Mouse (Mus musculus): ENCODE data around the gene Anapc15. TPM values are rescaled to one million over a fixed set of nuclear protein-coding genes. Genes with fewer than 3 reads are reported as not detected.

The Anapc15 gene
- polyA plus RNA-seq, 2 experiments = 60.5 to 68.9 TPM

DNA sequence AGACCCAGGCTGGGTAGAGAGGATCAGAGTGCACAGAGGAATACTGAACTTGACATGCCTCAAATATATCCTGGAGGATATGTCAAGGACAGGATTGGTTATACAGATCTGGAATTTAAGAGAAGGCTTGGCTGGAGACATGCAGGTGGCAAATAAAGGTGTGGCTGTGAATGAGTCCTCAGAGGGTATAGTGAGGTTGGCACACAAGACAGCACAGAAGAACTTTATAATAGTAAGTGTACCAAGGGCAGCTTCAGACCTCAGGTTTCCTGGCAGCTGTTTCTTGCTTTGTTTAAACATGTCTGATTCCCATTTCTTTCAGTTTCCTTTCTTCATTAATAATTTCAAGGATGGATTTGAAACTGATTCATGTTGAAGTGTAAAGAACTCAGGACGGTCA lies 69.0 kb downstream of the Anapc15 start:
- H3K27me3 ChIP-seq (ENCODE audit: control insufficient read depth, insufficient read depth, low read length) = no peaks in the 10 kb centered on the region
- 83% methylated on average over 1 of the region's 1 CpGs for WGBS
- H3K27ac ChIP-seq (replicated peaks; ENCODE audit: low read depth, low read length) = no peak overlapping the region
- H3K9me3 ChIP-seq (ENCODE audit: control insufficient read depth, low read length) = no peaks in the 10 kb centered on the region
- no peak for ATAC-seq (ENCODE audit: low FRiP score, low read depth)
- H3K4me1 ChIP-seq (ENCODE audit: control insufficient read depth, insufficient read depth, low read length) = peaks cover 6% of the 10 kb centered on the region; the same call in 1 of the 2 replicates
- H3K9ac ChIP-seq (ENCODE audit: low read depth, low read length, severe bottlenecking) = no peak overlapping the region
- no peak for TF ChIP-seq POLR2A (IDR thresholded peaks at IDR 0.05; ENCODE audit: borderline replicate concordance, extremely low read depth, insufficient read depth, insufficient read length)
- no peaks in the 10 kb centered on the region for H3K36me3 ChIP-seq (ENCODE audit: control insufficient read depth, insufficient read depth, low read length)
- no peak for DNase-seq (ENCODE audit: low spot score)
- H3K4me3 ChIP-seq (replicated peaks; ENCODE audit: low read length) = no peak overlapping the region
- H3K4me2 ChIP-seq (replicated peaks; ENCODE audit: low read depth, low read length, severe bottlenecking) = peak overlapping the region; percentile 61; the same call in 1 of the 2 replicates

DNA sequence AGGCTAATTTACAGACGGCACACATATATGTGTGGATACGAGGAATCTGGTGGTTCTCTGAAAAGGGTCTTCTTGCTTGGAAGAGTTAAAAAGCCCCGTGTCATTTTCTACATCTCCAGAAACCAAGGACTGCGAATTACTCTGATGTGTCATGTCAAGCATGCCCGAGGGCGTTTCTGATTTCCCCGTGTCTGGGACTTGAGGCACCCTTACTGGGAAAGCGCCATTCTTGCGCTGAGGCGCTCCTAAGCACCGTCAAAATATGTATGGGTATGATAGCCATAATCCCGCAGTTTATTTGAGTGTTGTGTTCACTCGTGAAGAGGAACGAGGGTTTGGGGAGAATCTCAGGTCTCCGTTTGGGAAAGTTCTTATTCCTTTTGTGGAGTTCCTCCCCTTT lies 69.8 kb downstream of the Anapc15 start:
- 5% methylated on average over 15 of the region's 15 CpGs for WGBS
- peak; percentile 14 for DNase-seq (ENCODE audit: low spot score)
- peak; percentile 11; the same call in 1 of the 2 replicates for ATAC-seq (ENCODE audit: low FRiP score, low read depth)

DNA sequence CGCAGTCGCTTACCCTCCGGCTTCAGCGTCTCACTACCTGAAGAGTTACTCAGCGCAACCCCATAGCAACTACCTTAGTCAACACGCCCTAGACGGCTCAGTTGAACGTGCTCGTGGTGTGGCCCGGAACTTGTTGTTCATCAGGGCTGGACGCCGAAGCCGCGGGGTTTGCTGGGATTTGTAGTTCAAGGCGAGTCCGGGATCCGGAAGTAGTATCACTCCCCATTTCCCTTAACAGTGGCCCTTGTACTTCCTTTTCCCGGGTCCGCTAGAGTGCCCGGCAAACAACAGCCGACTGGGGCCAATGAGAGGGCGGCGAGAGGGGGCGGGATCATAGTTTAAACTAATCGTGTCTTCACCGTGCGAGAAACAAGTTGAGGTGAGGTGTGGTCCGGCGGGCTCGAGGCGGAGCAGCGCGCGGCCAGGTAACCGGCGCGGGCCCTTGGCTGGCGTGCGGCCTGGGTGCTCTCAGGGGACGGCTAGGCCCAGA lies 70.3 kb downstream of the Anapc15 start, which contains the start of the genes Lrrc51 and Numa1:
TSS of gene Lrrc51 (minus strand) at position 145 of the 490 bp plus-strand sequence.
TSS of gene Numa1 (plus strand) at position 361 of the 490 bp plus-strand sequence.
- TF ChIP-seq POLR2A (IDR thresholded peaks at IDR 0.05; ENCODE audit: borderline replicate concordance, extremely low read depth, insufficient read depth, insufficient read length) = 0 out of 2 replicates have a peak, but pooled peaks have one; percentile 40

More for the DNA sequence above, 69.8 kb downstream of the Anapc15 start:
- H3K4me2 ChIP-seq (replicated peaks; ENCODE audit: low read depth, low read length, severe bottlenecking) = peak overlapping the region; percentile 61
- no peak for TF ChIP-seq POLR2A (IDR thresholded peaks at IDR 0.05; ENCODE audit: borderline replicate concordance, extremely low read depth, insufficient read depth, insufficient read length)
- H3K9ac ChIP-seq (ENCODE audit: low read depth, low read length, severe bottlenecking) = peak overlapping the region; percentile 78
- no peaks in the 10 kb centered on the region for H3K27me3 ChIP-seq (ENCODE audit: control insufficient read depth, insufficient read depth, low read length)
- no peaks in the 10 kb centered on the region for H3K9me3 ChIP-seq (ENCODE audit: control insufficient read depth, low read length)
- no peaks in the 10 kb centered on the region for H3K36me3 ChIP-seq (ENCODE audit: control insufficient read depth, insufficient read depth, low read length)
- peak overlapping the region; percentile 74 for H3K4me3 ChIP-seq (replicated peaks; ENCODE audit: low read length)
- H3K27ac ChIP-seq (replicated peaks; ENCODE audit: low read depth, low read length) = peak overlapping the region; percentile 81
- H3K4me1 ChIP-seq (ENCODE audit: control insufficient read depth, insufficient read depth, low read length) = peaks cover 6% of the 10 kb centered on the region; the same call in 1 of the 2 replicates

DNA sequence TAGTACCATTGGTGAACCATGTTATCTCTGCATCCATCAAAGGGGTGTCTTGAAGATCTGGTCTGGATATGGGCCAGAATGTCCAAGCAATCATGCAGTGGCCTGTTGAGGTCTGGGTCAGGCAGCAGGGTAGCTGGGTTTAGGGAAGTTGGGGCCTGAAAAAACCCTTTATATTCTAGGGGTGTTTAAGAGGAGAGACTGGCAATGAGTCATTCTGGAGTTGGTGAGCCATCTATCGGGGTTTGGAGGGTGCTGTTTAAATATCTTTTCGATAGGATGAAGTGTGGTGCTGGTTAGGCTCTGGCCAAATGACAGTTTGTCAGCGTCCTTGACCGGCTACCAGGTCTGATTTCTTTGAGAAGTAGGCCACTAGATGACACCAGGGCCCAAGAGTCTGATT lies 72.4 kb downstream of the Anapc15 start:
- 98% methylated on average over 4 of the region's 4 CpGs for WGBS
- H3K4me1 ChIP-seq (ENCODE audit: control insufficient read depth, insufficient read depth, low read length) = peaks cover 6% of the 10 kb centered on the region; the same call in 1 of the 2 replicates
- no peaks in the 10 kb centered on the region for H3K9me3 ChIP-seq (ENCODE audit: control insufficient read depth, low read length)
- no peaks in the 10 kb centered on the region for H3K36me3 ChIP-seq (ENCODE audit: control insufficient read depth, insufficient read depth, low read length)
- no peak for DNase-seq (ENCODE audit: low spot score)
- H3K27me3 ChIP-seq (ENCODE audit: control insufficient read depth, insufficient read depth, low read length) = no peaks in the 10 kb centered on the region
- no peak overlapping the region for H3K4me3 ChIP-seq (replicated peaks; ENCODE audit: low read length)
- no peak overlapping the region for H3K27ac ChIP-seq (replicated peaks; ENCODE audit: low read depth, low read length)
- no peak for ATAC-seq (ENCODE audit: low FRiP score, low read depth)
- H3K9ac ChIP-seq (ENCODE audit: low read depth, low read length, severe bottlenecking) = no peak overlapping the region
- H3K4me2 ChIP-seq (replicated peaks; ENCODE audit: low read depth, low read length, severe bottlenecking) = no peak overlapping the region
- TF ChIP-seq POLR2A (IDR thresholded peaks at IDR 0.05; ENCODE audit: borderline replicate concordance, extremely low read depth, insufficient read depth, insufficient read length) = no peak

More for the DNA sequence above, 70.3 kb downstream of the Anapc15 start, which contains the start of the genes Lrrc51 and Numa1:
- Histone ChIP-seq H3K9ac (ENCODE audit: low read depth, low read length, severe bottlenecking) (peak within 1 kb of the TSS; percentile 78), H3K27ac (replicated peaks; ENCODE audit: low read depth, low read length) (peak within 1 kb of the TSS; percentile 81), H3K27me3 (ENCODE audit: control insufficient read depth, insufficient read depth, low read length) (no peaks in the 10 kb centered on the region), H3K36me3 (ENCODE audit: control insufficient read depth, insufficient read depth, low read length) (no peaks in the 10 kb centered on the region), H3K9me3 (ENCODE audit: control insufficient read depth, low read length) (no peaks in the 10 kb centered on the region), H3K4me1 (ENCODE audit: control insufficient read depth, insufficient read depth, low read length) (peaks cover 6% of the 10 kb centered on the region; the same call in 1 of the 2 replicates), H3K4me3 (replicated peaks; ENCODE audit: low read length) (peak within 1 kb of the TSS; percentile 74), H3K4me2 (replicated peaks; ENCODE audit: low read depth, low read length, severe bottlenecking) (peak within 1 kb of the TSS; percentile 61)
- ATAC-seq (ENCODE audit: low FRiP score, low read depth) = peak; percentile 99
- peak; percentile 97 for DNase-seq (ENCODE audit: low spot score)
- WGBS = under 1% methylated on average over 40 of the region's 40 CpGs

DNA sequence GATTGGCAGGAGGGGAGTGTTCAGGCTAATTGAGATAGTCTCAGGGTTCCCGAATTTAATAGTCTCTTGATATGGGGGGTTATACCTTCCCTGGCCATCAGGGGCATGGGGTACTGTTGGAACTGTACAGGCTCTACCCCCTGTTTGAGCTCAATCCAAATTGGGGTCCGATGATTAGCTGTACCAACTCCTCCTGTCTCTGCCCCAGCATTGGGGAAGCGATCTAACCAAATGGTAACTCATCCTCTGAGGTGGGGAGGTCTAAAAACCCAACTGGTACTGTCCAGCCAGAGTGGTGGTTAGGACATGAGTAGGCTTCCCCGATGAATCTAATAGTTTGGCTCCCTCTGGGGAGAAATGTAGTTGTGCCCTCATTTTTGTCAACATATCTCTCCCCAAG lies 73.5 kb downstream of the Anapc15 start:
- ATAC-seq (ENCODE audit: low FRiP score, low read depth) = no peak
- H3K9ac ChIP-seq (ENCODE audit: low read depth, low read length, severe bottlenecking) = no peak overlapping the region
- no peaks in the 10 kb centered on the region for H3K36me3 ChIP-seq (ENCODE audit: control insufficient read depth, insufficient read depth, low read length)
- 96% methylated on average over 4 of the region's 4 CpGs for WGBS
- no peaks in the 10 kb centered on the region for H3K9me3 ChIP-seq (ENCODE audit: control insufficient read depth, low read length)
- peaks cover 6% of the 10 kb centered on the region; the same call in 1 of the 2 replicates for H3K4me1 ChIP-seq (ENCODE audit: control insufficient read depth, insufficient read depth, low read length)
- DNase-seq (ENCODE audit: low spot score) = no peak
- no peaks in the 10 kb centered on the region for H3K27me3 ChIP-seq (ENCODE audit: control insufficient read depth, insufficient read depth, low read length)
- TF ChIP-seq POLR2A (IDR thresholded peaks at IDR 0.05; ENCODE audit: borderline replicate concordance, extremely low read depth, insufficient read depth, insufficient read length) = no peak
- no peak overlapping the region for H3K4me3 ChIP-seq (replicated peaks; ENCODE audit: low read length)
- no peak overlapping the region for H3K27ac ChIP-seq (replicated peaks; ENCODE audit: low read depth, low read length)
- no peak overlapping the region for H3K4me2 ChIP-seq (replicated peaks; ENCODE audit: low read depth, low read length, severe bottlenecking)

Measured in limb, embryonic 14.5 days (tissue).